ENCODE assay signal across 8 mouse cellular contexts in genomic region chr13:41359330-41360215, GRCm38 (mm10).
DNase-seq lines count a peak whose midpoint lies in the region; ATAC-seq and TF ChIP-seq lines count a peak whose summit lies in the region.

No protein-coding gene starts in this region.

- H3K79me2 ChIP-seq in CH12.LX (replicated peaks; ENCODE audit: control insufficient read depth, extremely low read depth, insufficient read depth, poor library complexity, severe bottlenecking), result peaks cover 17% of the 10 kb centered on the region

- under 1% methylated on average over 16 of the region's 16 CpGs for WGBS in forebrain, embryonic 13.5 days
- WGBS in liver, embryonic 15.5 days (ENCODE audit: insufficient replicate concordance), result 5% methylated on average over 16 of the region's 16 CpGs

- no peaks in the 10 kb centered on the region for H3K36me3 ChIP-seq in erythroblast, embryonic 14.5 days (ENCODE audit: control insufficient read depth)
- peaks cover 3 to 24% of the 10 kb centered on the region in 2 experiments for H3K36me3 ChIP-seq in CH12.LX (replicated peaks in 1 of 2; ENCODE audit: control insufficient read depth in 1 of 2, insufficient read depth in 1 of 2, low read length in 1 of 2)
- no peaks in the 10 kb centered on the region for H3K36me3 ChIP-seq in forebrain, embryonic 13.5 days (ENCODE audit: poor library complexity, severe bottlenecking)
- no peaks in the 10 kb centered on the region for H3K36me3 ChIP-seq in liver, embryonic 15.5 days (replicated peaks)

- peak overlapping the region; percentile 96 for H3K4me2 ChIP-seq in CH12.LX (ENCODE audit: insufficient read depth, low read depth, poor library complexity, severe bottlenecking)
- peak overlapping the region; percentile 71 for H3K4me2 ChIP-seq in forebrain, embryonic 13.5 days
- peak overlapping the region; percentile 69 for H3K4me2 ChIP-seq in liver, embryonic 15.5 days

- DNase-seq in CH12.LX (ENCODE audit: extremely low read depth), result no peak
- no peak for DNase-seq in right cerebral cortex, adult 2 months (ENCODE audit: low spot score in 2 of 2)
- DNase-seq in layer of hippocampus, postnatal 36 days, result no peak
- DNase-seq in right cerebral cortex, postnatal 10 days (ENCODE audit: low spot score in 2 of 2), result no peak

- no peak overlapping the region for H3K27ac ChIP-seq in CH12.LX (ENCODE audit: insufficient read depth, low read depth)
- H3K27ac ChIP-seq in forebrain, embryonic 13.5 days, result peak overlapping the region; percentile 89
- no peak overlapping the region for H3K27ac ChIP-seq in liver, embryonic 15.5 days (replicated peaks)

- no peak for ATAC-seq in erythroblast, adult 5-6 weeks (replicated peaks; ENCODE audit: low FRiP score, poor library complexity, severe bottlenecking)
- ATAC-seq in forebrain, embryonic 13.5 days, result peak; percentile 28; the same call in 1 of the 2 replicates
- ATAC-seq in liver, embryonic 15.5 days (ENCODE audit: insufficient read depth), result no peak

- no peaks in the 10 kb centered on the region for H3K9me3 ChIP-seq in erythroblast, embryonic 14.5 days (ENCODE audit: control insufficient read depth, low read length)
- no peaks in the 10 kb centered on the region for H3K9me3 ChIP-seq in CH12.LX (replicated peaks; ENCODE audit: low read length)
- H3K9me3 ChIP-seq in forebrain, embryonic 13.5 days (replicated peaks), result no peaks in the 10 kb centered on the region
- no peaks in the 10 kb centered on the region for H3K9me3 ChIP-seq in liver, embryonic 15.5 days (replicated peaks)

- H3K9ac ChIP-seq in CH12.LX (ENCODE audit: insufficient read depth, low read depth), result peak overlapping the region; percentile 58
- peak overlapping the region; percentile 22 for H3K9ac ChIP-seq in forebrain, embryonic 13.5 days
- H3K9ac ChIP-seq in liver, embryonic 15.5 days, result no peak overlapping the region

- H3K4me1 ChIP-seq in erythroblast, embryonic 14.5 days (ENCODE audit: control insufficient read depth), result peaks cover 16% of the 10 kb centered on the region
- H3K4me1 ChIP-seq in CH12.LX (ENCODE audit: control insufficient read depth in 1 of 2, insufficient read depth in 2 of 2), result peaks cover 15 to 57% of the 10 kb centered on the region in 2 experiments
- peaks cover 56% of the 10 kb centered on the region for H3K4me1 ChIP-seq in forebrain, embryonic 13.5 days
- peaks cover 20% of the 10 kb centered on the region; the same call in 1 of the 2 replicates for H3K4me1 ChIP-seq in liver, embryonic 15.5 days (replicated peaks)

- no peak for TF ChIP-seq POLR2A in CH12.LX (IDR thresholded peaks at IDR 0.05; ENCODE audit: low read depth, low read length)

- in situ Hi-C loops in CH12.LX (cut with MboI; ENCODE audit: low pct_ligation_motif_present, low pct_unique_long_range_greater_than_20kb, low sequenced_read_pairs), result no loop called here

- peaks cover 52% of the 10 kb centered on the region for H3K27me3 ChIP-seq in erythroblast, embryonic 14.5 days (ENCODE audit: control insufficient read depth)
- H3K27me3 ChIP-seq in CH12.LX (replicated peaks), result no peaks in the 10 kb centered on the region
- no peaks in the 10 kb centered on the region for H3K27me3 ChIP-seq in forebrain, embryonic 13.5 days
- H3K27me3 ChIP-seq in liver, embryonic 15.5 days, result peaks cover 49% of the 10 kb centered on the region

- no peak for TF ChIP-seq EP300 in CH12.LX (IDR thresholded peaks at IDR 0.05; ENCODE audit: low read length)

- no peak for TF ChIP-seq CTCF in CH12.LX (conservative IDR thresholded peaks at IDR 0.05 in 1 of 2, IDR thresholded peaks at IDR 0.05 in 1 of 2; ENCODE audit: low read depth in 2 of 2, low read length in 2 of 2)

- peak overlapping the region; percentile 58 for H3K4me3 ChIP-seq in erythroblast, embryonic 14.5 days (replicated peaks)
- peak overlapping the region; percentile 33 to 62 (median 52) for H3K4me3 ChIP-seq in CH12.LX (replicated peaks in 1 of 3; ENCODE audit: low read depth in 2 of 3, low read length in 2 of 3, poor library complexity in 1 of 3)
- H3K4me3 ChIP-seq in forebrain, embryonic 13.5 days, result peak overlapping the region; percentile 63
- peak overlapping the region; percentile 56 for H3K4me3 ChIP-seq in liver, embryonic 15.5 days (replicated peaks)

- no peak for TF ChIP-seq RAD21 in CH12.LX (IDR thresholded peaks at IDR 0.05; ENCODE audit: low read depth, low read length)

- dilution Hi-C loops in CH12.LX (cut with MboI; ENCODE audit: extremely low pct_ligation_motif_present, extremely low pct_unique_long_range_greater_than_20kb, low sequenced_read_pairs), result no loop called here

TF ChIP-seq in CH12.LX, 34 proteins besides CTCF, POLR2A, EP300 and RAD21:
- TF ChIP-seq POLR2AphosphoS2 (IDR thresholded peaks at IDR 0.05; ENCODE audit: low read depth, low read length), result no peak
- peak; percentile 51 for TF ChIP-seq ZNF384 (IDR thresholded peaks at IDR 0.05; ENCODE audit: low read depth, low read length)
